Mouse (Mus musculus): Measurements from ENCODE around the gene Olfr521. TPM values are rescaled to one million over a fixed set of nuclear protein-coding genes. Genes with fewer than 3 reads are reported as not detected.

The Olfr521 gene
- polyA plus RNA-seq, 1 experiment, result not detected

DNA sequence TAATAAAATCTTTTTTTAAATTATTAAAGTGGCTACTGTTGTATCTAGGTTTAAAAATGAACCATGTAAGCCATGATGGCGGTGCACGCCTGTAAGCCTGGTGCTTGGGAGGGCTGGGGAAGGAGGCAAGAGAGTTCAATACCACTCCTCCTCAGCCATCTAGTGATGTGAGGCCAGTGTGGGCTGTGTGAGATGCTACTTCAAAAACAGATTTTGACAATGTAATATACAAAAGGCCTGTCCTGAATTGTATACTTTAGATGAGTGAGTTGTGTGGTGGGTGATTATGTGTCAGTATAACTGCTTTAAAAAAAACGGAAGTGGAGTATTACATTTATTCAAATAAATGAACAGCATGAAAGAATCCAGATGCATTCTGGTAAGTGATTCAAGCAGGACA lies 23.5 kb downstream of the Olfr521 start:
- Histone ChIP-seq H3K4me1 (ENCODE audit: control insufficient read depth) (no peaks in the 10 kb centered on the region), H3K36me3 (ENCODE audit: control insufficient read depth) (no peaks in the 10 kb centered on the region), H3K4me3 (replicated peaks) (no peak overlapping the region), H3K9me3 (ENCODE audit: control insufficient read depth, low read length) (no peaks in the 10 kb centered on the region), H3K27me3 (ENCODE audit: control insufficient read depth) (peaks cover 2% of the 10 kb centered on the region)
- TF ChIP-seq GATA1 (IDR thresholded peaks at IDR 0.05; ENCODE audit: low read length), result no peak
- no peak for TF ChIP-seq TAL1 (IDR thresholded peaks at IDR 0.05; ENCODE audit: low read length)

GRCm38 (mm10) chr7:99787935-99788334 lies 24.6 kb downstream of the Olfr521 start:
- Histone ChIP-seq H3K27me3 (ENCODE audit: control insufficient read depth) (peaks cover 6% of the 10 kb centered on the region), H3K9me3 (ENCODE audit: control insufficient read depth, low read length) (no peaks in the 10 kb centered on the region), H3K4me1 (ENCODE audit: control insufficient read depth) (no peaks in the 10 kb centered on the region), H3K36me3 (ENCODE audit: control insufficient read depth) (no peaks in the 10 kb centered on the region), H3K4me3 (replicated peaks) (no peak overlapping the region)
- no peak for TF ChIP-seq TAL1 (IDR thresholded peaks at IDR 0.05; ENCODE audit: low read length)
- no peak for TF ChIP-seq GATA1 (IDR thresholded peaks at IDR 0.05; ENCODE audit: low read length)

DNA sequence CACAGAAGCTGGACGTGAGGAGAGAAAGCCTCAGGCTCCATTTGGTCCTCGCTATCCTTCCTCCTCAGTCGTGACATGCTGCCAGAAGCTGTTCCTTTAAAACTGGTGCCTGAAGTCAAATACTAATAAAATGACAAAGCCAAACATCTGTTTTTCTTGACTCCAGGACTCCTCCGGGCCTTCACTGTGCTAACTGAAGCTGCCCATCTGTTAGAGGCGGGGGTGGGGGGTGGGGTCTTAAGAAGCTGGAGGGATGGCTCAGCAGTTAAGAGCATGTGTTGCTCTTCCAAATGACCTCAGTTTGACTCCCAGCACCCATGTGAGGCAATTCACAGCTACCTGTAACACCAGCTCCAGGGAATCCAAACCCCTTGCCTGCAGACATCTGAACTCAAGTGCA lies 25.3 kb downstream of the Olfr521 start:
- Histone ChIP-seq H3K36me3 (ENCODE audit: control insufficient read depth) (no peaks in the 10 kb centered on the region), H3K9me3 (ENCODE audit: control insufficient read depth, low read length) (no peaks in the 10 kb centered on the region), H3K4me1 (ENCODE audit: control insufficient read depth) (no peaks in the 10 kb centered on the region), H3K4me3 (replicated peaks) (no peak overlapping the region), H3K27me3 (ENCODE audit: control insufficient read depth) (peaks cover 6% of the 10 kb centered on the region)
- no peak for TF ChIP-seq GATA1 (IDR thresholded peaks at IDR 0.05; ENCODE audit: low read length)
- TF ChIP-seq TAL1 (IDR thresholded peaks at IDR 0.05; ENCODE audit: low read length), result no peak

DNA sequence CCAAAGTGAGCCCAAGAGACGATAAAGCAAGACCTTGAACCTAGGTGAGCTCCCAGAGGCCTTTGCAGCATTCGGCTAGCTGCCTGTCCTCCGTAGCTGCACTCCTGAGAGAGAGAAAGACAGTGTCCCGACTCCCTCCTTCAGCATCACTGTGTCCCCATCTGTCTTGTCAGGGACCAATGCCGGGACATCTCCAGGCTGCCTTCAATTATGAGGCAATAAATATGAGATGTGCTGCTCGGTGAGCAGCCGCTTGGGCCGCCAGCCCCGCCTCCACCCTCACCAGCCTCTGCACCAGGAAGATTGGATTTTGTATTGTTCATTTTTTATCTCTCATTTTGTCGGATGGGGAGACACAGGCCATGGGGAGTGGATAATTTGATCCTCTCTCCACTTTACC lies 27.5 kb downstream of the Olfr521 start:
- Histone ChIP-seq H3K4me1 (ENCODE audit: control insufficient read depth) (peaks cover 8% of the 10 kb centered on the region), H3K9me3 (ENCODE audit: control insufficient read depth, low read length) (no peaks in the 10 kb centered on the region), H3K27me3 (ENCODE audit: control insufficient read depth) (peaks cover 26% of the 10 kb centered on the region), H3K36me3 (ENCODE audit: control insufficient read depth) (no peaks in the 10 kb centered on the region), H3K4me3 (replicated peaks) (no peak overlapping the region)
- TF ChIP-seq TAL1 (IDR thresholded peaks at IDR 0.05; ENCODE audit: low read length) (no peak), GATA1 (IDR thresholded peaks at IDR 0.05; ENCODE audit: low read length) (no peak)

- no peak overlapping the region for H3K4me3 ChIP-seq (replicated peaks)
- no peak for TF ChIP-seq TAL1 (IDR thresholded peaks at IDR 0.05; ENCODE audit: low read length)
- TF ChIP-seq GATA1 (IDR thresholded peaks at IDR 0.05; ENCODE audit: low read length), result no peak
- no peaks in the 10 kb centered on the region for H3K9me3 ChIP-seq (ENCODE audit: control insufficient read depth, low read length)
- H3K27me3 ChIP-seq (ENCODE audit: control insufficient read depth), result peaks cover 43% of the 10 kb centered on the region
- no peaks in the 10 kb centered on the region for H3K36me3 ChIP-seq (ENCODE audit: control insufficient read depth)
- H3K4me1 ChIP-seq (ENCODE audit: control insufficient read depth), result peaks cover 22% of the 10 kb centered on the region
Observed at GRCm38 (mm10) chr7:99794096-99794495, 30.8 kb downstream of the Olfr521 start.

DNA sequence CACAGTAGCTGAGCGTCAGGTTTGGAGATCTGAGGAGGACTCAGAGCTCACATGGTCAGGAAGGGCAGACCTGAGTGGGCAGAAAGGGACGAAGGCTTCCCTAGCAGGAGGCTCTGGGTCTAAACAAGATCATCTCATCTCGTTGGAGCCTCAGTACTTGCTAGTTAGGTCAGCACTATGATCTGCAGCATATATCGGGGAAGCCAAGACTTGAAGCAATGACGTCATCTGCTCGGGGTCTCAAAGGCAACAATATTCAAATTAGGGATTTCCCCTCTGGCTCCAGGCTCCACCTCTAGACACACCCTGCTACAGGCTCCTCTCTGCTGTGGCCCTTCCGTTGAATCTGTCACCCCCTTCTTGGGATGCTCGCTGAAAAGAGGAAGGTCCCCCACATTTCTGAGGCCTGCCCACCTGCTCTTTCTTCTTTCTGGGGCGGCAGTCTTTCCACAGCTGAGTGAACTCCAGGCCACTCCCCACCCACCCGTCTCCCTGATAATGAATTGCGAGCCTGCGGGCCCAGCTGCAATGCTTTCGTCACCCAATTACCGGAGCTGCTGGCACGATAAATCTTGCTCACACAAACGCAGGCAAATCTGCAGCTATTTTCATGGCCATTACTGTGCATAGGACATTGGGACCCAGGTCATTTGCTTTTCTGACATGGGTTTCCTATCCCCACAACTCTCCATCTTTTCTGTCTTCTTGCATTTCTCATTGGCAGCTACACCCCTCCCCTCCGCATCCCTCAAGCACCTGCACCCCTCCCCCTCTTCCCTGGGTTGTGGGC lies 32.1 kb downstream of the Olfr521 start:
- Histone ChIP-seq H3K36me3 (ENCODE audit: control insufficient read depth) (no peaks in the 10 kb centered on the region), H3K27me3 (ENCODE audit: control insufficient read depth) (peaks cover 43% of the 10 kb centered on the region), H3K4me1 (ENCODE audit: control insufficient read depth) (peaks cover 35% of the 10 kb centered on the region), H3K4me3 (replicated peaks) (no peak overlapping the region), H3K9me3 (ENCODE audit: control insufficient read depth, low read length) (no peaks in the 10 kb centered on the region)
- no peak for TF ChIP-seq GATA1 (IDR thresholded peaks at IDR 0.05; ENCODE audit: low read length)
- no peak for TF ChIP-seq TAL1 (IDR thresholded peaks at IDR 0.05; ENCODE audit: low read length)

DNA sequence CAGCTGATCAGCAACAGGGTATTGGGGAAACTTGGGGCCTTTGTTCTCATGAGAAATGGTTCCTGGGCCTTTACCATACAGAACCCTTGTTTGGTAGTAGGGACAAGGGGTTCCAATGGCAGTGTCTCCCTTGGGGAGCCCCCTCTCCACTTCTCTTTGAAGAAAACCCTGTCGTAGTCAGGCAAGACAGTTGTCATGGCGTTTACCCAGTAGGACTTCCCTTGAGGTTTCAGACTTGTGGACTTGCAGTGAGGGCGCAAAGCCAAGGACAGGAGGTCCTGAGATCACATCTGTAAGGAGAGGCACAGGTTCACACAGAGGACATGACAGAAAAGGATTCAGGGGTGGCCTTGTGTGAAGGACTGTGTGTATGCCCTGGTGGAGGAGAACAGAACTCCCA lies 33.2 kb downstream of the Olfr521 start:
- Histone ChIP-seq H3K9me3 (ENCODE audit: control insufficient read depth, low read length) (no peaks in the 10 kb centered on the region; the same call in 1 of the 2 replicates), H3K27me3 (ENCODE audit: control insufficient read depth) (peaks cover 41% of the 10 kb centered on the region), H3K4me3 (replicated peaks) (no peak overlapping the region), H3K36me3 (ENCODE audit: control insufficient read depth) (no peaks in the 10 kb centered on the region; the same call in none of the 2 replicates), H3K4me1 (ENCODE audit: control insufficient read depth) (peaks cover 46% of the 10 kb centered on the region)
- TF ChIP-seq GATA1 (IDR thresholded peaks at IDR 0.05; ENCODE audit: low read length) (no peak), TAL1 (IDR thresholded peaks at IDR 0.05; ENCODE audit: low read length) (no peak)

- Histone ChIP-seq H3K4me3 (replicated peaks) (no peak overlapping the region), H3K36me3 (ENCODE audit: control insufficient read depth) (peaks cover 6% of the 10 kb centered on the region), H3K27me3 (ENCODE audit: control insufficient read depth) (peaks cover 41% of the 10 kb centered on the region), H3K4me1 (ENCODE audit: control insufficient read depth) (peaks cover 52% of the 10 kb centered on the region), H3K9me3 (ENCODE audit: control insufficient read depth, low read length) (peaks cover 6% of the 10 kb centered on the region)
- no peak for TF ChIP-seq GATA1 (IDR thresholded peaks at IDR 0.05; ENCODE audit: low read length)
- no peak for TF ChIP-seq TAL1 (IDR thresholded peaks at IDR 0.05; ENCODE audit: low read length)
Observed at GRCm38 (mm10) chr7:99797261-99797660, 34.0 kb downstream of the Olfr521 start.

DNA sequence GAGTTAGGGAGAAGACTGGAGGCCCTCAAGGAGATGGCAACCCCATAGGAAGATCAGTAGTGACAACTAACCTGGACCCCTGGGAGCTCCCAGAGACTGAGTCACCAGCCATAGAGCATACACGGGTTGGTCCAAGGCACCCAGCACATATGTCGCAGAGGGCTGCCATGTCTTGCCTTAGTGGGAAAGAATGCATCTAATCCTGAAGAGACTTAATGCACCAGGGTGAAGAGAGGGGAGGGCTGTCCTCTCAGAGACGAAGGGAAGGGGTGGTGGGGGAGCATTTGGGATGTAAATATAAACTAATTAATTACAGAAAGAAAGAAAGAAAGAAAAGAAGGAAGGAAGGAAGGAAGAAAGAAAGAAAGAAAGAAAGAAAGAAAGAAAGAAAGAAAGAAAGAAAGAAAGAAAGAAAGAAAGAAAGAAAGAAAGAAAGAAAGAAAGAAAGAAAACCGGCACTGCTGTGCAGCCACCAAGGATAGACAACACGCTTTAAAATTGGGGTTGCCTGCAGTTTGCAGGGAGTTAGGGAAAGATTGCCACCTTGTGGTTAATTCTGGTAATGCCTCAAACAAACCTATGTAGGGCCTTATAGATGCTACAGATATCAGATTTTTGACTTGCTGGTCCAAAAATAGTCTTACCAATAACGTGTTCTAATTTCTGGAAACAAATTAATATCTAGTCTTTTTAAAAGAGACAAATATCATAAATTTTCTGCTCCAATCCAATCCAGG lies 34.8 kb downstream of the Olfr521 start:
- peaks cover 12% of the 10 kb centered on the region for H3K36me3 ChIP-seq (ENCODE audit: control insufficient read depth)
- peaks cover 61% of the 10 kb centered on the region for H3K4me1 ChIP-seq (ENCODE audit: control insufficient read depth)
- TF ChIP-seq TAL1 (IDR thresholded peaks at IDR 0.05; ENCODE audit: low read length) (no peak), GATA1 (IDR thresholded peaks at IDR 0.05; ENCODE audit: low read length) (0 out of 2 replicates have a peak, but pooled peaks have one; percentile 13)
- H3K9me3 ChIP-seq (ENCODE audit: control insufficient read depth, low read length), result peaks cover 12% of the 10 kb centered on the region
- no peak overlapping the region for H3K4me3 ChIP-seq (replicated peaks)
- H3K27me3 ChIP-seq (ENCODE audit: control insufficient read depth), result peaks cover 37% of the 10 kb centered on the region
